Mouse (Mus musculus) kidney, adult 9 months (tissue): Measurements from ENCODE around the gene Srrm2.

Experiments used
- DNase-seq: peaks from one replicate; pipeline ENCODE4 v3.0.0; 2022

Gene Srrm2

DNA sequence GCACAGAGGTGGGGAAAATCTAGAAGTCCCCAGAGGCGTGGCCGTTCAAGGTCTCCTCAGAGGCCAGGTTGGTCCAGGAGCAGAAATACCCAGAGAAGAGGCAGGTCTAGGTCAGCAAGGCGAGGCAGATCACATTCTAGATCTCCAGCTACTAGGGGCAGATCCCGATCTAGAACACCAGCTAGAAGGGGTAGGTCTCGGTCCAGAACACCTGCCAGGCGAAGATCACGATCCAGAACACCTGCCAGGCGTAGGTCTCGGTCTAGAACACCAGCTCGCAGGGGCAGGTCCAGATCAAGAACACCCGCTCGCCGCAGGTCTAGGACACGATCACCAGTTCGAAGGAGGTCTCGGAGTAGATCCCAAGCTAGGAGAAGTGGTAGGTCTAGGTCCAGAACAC, 25.3 kb downstream of the Srrm2 start:
- DNase-seq: no peak

- DNase-seq: no peak
Observed at GRCm38 (mm10) chr17:23818579-23818978, 28.2 kb downstream of the Srrm2 start.

DNA sequence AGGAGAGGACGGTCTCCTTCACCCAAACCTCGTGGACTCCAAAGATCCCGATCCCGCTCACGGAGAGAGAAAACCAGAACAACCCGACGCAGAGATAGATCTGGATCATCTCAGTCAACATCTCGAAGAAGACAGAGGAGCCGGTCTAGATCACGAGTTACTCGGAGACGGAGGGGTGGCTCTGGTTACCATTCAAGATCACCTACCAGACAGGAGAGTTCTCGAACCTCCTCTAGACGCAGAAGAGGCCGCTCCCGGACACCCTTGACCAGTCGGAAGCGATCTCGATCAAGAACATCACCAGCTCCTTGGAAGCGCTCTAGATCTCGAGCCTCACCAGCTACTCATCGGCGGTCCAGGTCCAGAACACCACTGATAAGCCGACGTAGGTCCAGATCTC, 28.9 kb downstream of the Srrm2 start:
- DNase-seq: no peak

DNA sequence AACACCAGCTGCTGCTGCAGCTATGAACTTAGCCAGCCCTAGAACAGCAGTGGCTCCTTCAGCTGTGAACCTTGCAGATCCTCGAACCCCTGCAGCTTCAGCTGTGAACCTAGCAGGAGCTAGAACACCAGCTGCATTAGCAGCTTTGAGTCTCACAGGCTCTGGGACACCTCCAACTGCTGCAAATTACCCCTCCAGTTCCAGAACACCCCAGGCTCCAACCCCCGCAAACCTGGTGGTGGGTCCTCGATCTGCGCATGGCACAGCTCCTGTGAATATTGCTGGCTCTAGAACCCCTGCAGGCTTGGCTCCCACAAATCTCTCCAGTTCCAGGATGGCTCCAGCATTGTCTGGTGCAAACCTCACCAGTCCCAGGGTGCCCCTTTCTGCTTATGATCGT, 30.4 kb downstream of the Srrm2 start:
- no peak for DNase-seq

GRCm38 (mm10) chr17:23822094-23822493, 31.8 kb downstream of the Srrm2 start:
- DNase-seq: no peak

DNA sequence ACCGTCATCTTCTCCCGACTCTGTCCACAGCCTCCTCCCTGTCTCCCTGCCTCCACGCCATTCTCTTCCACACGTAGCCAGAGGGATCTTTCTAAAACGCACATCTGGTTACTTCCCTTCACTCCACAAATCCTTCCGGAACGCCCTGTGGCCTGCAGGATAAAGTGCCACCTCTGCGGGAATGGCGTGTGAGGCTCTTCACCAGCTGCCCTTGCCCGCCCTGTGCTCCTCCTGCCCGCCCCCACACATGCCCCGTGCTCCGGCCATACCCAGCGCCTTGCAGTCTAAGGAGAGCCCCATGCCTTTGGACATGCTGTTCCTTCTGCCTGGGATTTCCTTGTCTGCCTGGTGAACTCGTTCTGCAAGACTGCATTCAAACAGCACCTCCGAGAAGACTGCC, 32.7 kb downstream of the Srrm2 start:
- no peak for DNase-seq

DNA sequence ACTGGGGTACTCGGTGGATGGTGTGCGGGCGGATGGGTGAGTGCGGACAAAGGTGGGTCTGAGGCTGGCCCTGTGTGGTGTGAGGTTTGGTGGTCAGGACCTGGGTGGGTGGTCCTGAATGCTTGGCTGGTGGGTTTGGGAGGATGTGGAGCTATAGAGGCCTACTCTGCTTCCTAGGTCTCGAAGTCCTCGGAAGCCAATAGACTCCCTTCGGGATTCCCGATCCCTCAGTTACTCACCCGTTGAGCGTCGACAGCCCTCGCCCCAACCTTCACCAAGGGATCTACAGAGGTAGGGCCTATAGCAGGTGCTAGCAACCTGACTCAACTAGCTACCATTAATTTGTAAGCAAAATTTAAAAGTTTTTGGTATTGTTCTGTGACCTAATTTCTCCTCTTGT, 33.3 kb downstream of the Srrm2 start:
- DNase-seq: no peak

DNA sequence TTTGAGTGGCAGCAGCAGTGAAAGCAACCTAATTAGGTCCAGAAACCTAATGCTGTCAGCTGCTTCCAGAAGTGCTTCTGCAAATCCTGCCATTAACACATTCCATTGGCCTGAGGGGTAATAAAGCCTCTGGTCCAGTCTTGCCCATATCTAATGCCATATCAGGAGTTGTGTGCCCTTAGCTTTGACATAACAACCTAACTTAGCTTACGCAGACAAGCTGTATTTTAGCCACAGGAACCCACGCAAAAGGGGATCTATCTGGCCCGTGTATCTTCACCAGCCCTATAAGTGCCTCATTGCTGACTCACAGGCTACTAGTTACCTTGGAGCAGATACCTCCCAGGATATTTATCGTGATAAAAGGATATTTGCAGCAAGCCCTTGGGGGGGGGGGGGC, 35.3 kb downstream of the Srrm2 start:
- no peak for DNase-seq

- peak; percentile 65 for DNase-seq
Observed at GRCm38 (mm10) chr17:23828271-23829001, 38.1 kb downstream of the Srrm2 start.

DNA sequence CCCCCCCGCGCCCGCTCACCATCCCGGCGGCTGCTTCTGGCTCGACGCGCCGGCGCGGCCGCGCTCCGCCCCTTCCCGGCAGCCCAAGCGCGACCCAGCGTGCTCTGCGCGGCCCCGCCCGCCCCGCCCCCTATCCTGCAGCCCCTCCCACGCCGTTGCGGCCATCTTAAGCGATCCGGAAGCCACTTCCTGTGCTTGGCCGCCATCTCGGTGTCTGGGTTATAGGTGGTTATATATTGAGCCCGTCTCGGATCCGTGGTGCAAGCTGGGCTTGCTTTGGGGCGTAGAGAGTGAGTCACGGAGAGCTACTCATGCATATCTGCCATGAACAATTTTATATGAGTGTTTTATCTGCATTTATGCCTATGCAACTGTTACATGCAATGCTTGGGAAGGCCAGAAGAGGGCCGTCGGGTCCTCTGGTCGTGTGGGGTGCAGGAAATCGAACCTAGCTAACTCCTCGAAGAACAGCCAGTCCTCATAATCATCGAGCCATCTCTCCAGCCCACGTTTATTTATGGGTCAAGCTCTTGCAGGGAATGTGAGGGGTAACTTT, 38.8 kb downstream of the Srrm2 start, which contains the start of gene Elob:
Elob (minus strand) TSS at position 73 of the 556 bp plus-strand sequence.
- peak; percentile 90 for DNase-seq

DNA sequence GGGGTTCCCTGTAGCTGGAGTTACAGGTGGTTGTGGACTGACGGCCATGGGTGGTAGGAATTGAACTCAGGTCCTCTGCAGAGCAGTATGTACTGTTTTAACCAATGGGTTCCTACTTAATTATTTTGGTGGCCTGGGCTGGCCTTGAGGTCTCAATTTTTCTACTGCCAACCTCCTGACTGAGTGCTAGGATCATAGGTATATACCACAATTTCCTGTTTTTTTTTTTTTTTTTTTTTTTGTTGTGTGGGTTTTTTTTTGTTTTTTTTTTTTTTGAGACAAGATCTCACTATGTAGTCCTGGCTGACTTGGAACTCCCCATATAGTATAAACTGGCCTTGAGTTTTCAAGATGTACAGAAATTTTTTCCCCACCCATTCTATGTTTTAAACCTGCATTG, 40.9 kb downstream of the Srrm2 start:
- DNase-seq: no peak

DNA sequence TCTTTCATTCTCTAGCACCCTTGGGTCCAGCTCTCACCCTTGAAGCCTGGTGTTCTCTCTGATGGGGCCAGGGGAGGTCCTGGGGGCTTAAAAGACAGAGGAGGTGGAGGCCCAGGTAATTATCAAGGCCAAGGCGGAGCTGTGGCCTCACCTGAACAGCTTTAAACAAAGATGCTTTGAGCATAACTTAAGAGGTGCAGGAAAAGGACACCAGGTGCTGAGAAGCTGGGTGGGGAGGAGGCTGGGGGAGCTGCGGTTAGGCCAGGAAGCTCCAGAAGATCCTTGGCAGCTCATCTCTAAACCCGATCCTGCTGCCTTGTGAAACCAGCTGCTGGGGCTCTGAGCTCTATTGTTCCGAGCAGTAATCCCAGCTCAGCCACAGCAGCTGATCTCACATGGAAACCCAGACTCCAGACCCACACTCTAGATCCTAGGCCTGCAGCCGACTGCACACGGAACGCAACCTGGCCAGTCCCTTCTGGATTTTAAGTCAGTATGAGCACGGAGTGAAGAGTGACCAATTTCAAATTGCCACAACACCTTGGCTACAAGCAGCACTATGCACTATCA, 45.8 kb downstream of the Srrm2 start, which contains the start of gene Prss33:
Prss33 (minus strand) TSS at position 51 of the 570 bp plus-strand sequence.
- no peak for DNase-seq

DNA sequence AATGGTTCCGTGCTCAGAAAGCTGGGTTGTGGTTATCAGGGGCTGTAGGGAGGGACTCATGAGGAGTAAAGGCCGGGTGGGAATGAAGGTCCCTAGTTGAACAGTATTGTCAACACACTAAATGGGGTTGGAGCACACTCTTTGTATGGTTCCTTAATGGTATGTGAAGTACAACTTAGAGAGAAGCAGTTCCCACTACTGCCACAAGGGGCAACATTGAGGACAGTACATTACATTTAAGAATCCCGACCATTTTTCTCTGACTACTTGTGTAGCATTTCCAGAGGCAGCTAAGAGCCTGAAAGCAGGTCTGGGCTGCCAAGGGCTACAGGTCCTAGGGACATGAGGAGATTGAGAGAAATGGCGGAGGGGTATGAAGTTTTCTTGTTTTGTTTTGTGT, 50.8 kb downstream of the Srrm2 start:
- peak; percentile 75 for DNase-seq

DNA sequence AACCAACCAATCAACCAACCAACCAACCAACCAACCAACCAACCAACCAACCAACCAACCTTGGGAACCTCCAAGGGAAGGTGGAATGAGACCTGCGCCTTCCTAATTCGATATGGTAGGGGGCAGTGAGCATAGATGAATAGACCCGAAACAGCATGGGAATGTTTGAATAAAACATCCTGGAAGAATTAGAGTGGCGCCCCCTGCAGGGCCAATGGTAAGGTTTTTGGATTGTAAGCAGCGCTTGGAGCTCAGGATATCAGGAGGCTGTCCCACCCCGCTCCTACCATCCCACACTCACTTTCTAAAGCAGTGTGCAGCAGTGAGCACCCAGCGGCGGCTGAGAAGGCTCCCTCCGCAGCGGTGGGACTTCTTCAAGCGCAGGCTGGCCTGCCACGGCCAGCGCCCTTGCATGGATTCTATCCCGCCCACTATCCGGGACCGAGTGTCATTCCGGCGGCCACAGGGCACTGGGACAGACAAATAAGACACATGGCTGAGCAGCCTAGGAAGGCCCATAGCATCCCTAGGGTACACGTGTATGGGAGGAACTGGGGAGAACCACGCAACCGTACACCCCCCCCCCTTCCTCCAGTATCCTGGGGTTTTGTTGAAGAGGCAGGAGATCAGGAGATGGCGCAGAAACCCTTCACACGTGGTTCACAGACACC, 52.9 kb downstream of the Srrm2 start:
- DNase-seq: no peak

GRCm38 (mm10) chr17:23843812-23844273, 53.5 kb downstream of the Srrm2 start, which contains the start of the genes Prss32 and Prss41:
Gene Prss32, plus strand, starts transcription at chr17:23843855.
Gene Prss41, minus strand, starts transcription at chr17:23844172.
- peak; percentile 55 for DNase-seq

GRCm38 (mm10) chr17:23850028-23850427, 59.7 kb downstream of the Srrm2 start:
- DNase-seq: no peak

DNA sequence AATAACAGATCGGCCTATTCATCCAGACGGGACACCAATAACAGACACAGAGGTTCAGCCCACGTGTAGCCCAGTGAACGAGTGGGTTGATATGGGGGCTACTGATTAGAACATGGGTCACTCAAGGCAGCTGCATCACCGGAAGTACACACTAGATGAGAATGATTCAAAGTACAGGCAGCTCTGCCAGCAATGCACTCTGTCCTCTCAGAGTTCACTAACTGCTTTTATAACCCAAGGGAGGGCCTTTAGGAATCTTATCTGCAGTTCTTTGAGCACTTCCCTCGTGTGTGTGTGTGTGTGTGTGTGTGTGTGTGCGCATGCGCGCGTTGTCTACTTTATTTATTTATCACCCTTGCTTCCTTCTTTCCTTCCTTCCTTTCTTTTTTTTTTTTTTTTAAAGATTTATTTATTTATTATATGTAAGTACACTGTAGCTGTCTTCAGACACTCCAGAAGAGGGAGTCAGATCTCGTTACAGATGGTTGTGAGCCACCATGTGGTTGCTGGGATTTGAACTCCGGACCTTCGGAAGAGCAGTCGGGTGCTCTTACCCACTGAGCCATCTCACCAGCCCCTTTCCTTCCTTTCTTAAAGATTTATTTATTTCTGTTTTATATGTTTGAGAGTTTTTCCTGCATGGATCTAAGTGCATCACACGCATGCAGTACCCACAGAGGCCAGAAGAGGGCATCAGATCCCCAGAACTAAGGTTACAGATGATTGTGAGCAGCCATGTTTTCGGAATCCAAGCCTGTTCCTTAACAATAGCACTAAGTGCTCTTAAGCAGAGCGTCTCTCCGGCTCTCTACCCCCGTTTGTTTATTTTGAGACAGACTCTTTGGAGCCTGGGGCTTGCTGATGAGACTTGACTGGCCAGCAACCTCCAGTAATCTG, 60.8 kb downstream of the Srrm2 start:
- peak; percentile 74 for DNase-seq

- peak; percentile 59 for DNase-seq
Observed at GRCm38 (mm10) chr17:23853292-23853691, 63.0 kb downstream of the Srrm2 start.

DNA sequence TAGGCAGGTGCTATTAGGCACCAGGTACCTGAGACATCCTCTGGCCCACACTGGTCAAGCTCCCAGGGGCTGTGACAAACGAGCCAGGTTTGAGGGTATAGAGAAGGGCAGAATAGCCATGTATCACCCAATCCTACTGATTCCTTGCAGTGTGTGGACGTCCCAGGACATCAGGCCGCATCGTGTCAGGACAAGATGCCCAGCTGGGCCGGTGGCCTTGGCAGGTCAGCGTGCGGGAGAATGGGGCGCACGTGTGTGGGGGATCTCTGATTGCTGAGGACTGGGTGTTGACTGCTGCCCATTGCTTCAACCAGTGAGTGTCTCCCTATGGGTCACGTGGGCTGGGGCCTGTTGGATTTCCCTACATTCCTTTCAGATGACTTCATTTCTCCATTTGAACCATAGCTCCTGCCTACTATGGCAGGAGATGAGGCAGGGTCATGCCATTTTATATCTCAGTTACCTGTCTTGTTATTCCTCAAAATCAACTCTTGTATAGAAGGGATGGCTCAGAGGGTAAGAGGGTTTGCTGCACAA, 64.0 kb downstream of the Srrm2 start:
- no peak for DNase-seq

DNA sequence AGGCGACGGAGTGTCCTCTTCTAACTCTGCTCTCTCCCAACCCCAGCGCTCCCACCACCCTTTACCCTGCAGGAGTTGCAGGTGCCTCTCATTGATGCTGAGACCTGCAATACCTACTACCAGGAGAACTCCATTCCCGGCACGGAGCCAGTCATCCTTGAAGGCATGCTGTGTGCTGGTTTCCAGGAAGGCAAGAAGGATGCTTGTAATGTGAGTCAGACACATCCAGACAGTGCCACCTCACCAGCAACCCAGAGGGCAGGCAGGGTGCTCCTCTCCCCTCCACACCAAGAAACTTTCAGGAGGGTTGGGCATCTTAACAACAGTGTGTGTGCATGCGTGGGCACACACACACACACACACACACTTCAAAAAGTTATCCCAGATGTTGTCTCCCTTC, 66.9 kb downstream of the Srrm2 start:
- no peak for DNase-seq

DNA sequence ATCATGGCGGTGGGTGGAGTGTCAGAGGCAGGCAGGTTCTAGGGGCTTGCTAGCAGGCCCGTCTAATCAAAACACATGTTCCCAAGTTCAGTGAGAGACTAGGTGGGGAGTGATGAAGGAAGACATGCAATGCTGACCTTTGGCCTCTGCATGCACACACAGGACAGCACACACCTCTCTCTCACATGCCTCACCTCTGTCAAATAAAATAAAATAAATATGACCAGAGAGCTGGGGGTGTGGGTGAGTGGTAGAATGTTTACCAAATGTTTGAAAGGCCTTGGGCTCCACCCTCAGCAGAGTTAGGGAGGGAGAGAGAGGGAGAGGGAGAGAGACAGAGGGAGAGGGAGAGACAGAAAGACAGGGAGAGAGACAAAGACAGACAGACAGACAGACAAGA, 67.6 kb downstream of the Srrm2 start:
- DNase-seq: no peak

DNA sequence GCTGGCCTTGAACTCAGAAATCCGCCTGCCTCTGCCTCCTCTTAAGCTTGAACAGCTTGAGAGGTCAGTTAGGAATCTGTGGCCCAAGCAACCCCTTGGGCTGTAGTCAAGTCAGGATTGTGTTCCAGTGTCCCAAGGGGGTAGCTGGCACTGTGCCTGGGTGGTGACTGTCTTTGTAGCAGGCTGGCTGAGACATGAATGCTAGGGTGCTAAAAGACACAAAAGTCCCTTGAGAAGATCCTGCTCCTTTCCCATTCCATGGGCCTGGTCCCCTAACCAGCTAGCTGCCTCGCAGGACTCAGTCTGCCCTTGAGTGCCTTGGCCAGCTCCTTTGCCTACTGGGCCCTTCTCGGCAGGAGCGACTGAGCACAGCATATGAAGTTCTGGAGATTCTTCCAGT, 72.6 kb downstream of the Srrm2 start:
- DNase-seq: no peak
